Mouse (Mus musculus) urinary bladder, postnatal 14 days (tissue): ENCODE results near the gene Nup85.
A peak's percentile ranks its signal among the peaks of the same experiment; 100 is the strongest.

Experiments used
- DNase-seq: peaks from one replicate; pipeline ENCODE4 v3.0.0; 2021; ENCODE audit warnings: low spot score

The Nup85 gene

GRCm38 (mm10) chr11:115584376-115585073, 20.3 kb downstream of the Nup85 start:
- no peak for DNase-seq

- no peak for DNase-seq
These were observed 21.4 kb downstream of the Nup85 start for GRCm38 (mm10) chr11:115585573-115586100.

- no peak for DNase-seq
These were observed 22.2 kb downstream of the Nup85 start for GRCm38 (mm10) chr11:115586403-115586802.

GRCm38 (mm10) chr11:115587984-115588383, 23.8 kb downstream of the Nup85 start:
- DNase-seq: no peak

DNA sequence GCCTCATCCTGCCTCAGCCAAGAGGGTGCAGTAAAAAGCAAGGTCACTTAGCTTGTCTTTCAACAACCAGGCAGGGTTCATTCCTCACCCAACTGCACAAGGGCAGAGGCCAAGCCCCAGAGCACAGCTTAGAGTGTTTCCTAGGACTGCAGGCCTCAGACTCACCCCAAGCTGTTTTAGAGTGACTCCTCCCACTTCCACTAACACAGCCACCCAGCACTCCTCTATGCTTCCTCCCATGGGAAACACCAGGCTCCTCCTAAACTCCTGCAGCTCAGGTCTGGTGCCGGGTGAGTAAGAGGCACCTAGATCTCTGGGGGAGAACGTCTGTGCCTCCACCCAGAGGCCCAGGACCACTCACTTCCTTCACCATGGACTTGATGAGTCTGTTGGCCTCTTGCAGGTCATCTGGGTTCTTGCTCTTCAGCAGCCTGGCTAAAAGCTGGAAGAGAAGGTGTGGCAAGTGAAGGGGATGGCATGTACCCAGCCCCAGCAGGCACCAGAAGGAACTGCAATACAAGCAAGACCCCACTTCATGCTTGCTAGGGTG, 26.4 kb downstream of the Nup85 start:
- no peak for DNase-seq

DNA sequence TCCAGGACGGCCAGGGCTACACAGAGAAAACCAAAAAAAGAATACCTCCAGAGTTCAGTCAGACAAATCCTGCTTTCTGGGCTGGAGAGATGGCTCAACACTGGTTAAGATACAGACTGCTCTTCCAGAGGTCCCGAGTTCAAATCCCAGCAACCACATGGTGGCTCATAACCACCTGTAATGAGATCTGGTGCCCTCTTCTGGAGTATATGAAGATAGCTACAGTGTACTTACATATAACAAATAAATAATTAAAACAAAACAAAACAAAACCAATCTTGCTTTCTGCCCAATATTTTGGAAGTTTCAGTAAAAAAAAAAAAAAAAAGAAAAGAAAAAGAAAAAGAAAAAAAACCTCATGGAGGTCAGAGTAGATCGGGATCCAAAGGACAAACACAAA, 31.0 kb downstream of the Nup85 start:
- DNase-seq: no peak

- no peak for DNase-seq
These were observed 34.1 kb downstream of the Nup85 start for GRCm38 (mm10) chr11:115598309-115598708.

DNA sequence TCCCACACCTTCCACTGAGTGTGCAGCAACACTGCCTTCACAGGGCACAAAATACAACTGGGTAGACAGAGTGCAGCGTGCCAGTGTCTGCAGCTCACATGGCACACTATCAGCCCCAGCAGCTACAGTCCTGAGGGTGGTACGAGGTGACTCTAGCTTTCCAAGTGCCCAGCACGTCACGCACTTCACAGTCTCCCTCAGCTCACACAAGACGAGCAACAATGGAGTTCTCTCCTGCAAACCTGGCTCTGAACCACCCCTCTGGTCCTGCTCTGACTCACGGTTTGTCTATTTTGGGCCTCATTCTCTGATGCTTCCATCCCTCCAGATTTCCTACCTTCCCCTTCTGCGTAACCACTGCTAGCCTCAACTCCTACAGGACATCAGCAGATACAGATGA, 35.5 kb downstream of the Nup85 start:
- DNase-seq: no peak

- DNase-seq: no peak
These were observed 36.5 kb downstream of the Nup85 start for GRCm38 (mm10) chr11:115600743-115601142.

DNA sequence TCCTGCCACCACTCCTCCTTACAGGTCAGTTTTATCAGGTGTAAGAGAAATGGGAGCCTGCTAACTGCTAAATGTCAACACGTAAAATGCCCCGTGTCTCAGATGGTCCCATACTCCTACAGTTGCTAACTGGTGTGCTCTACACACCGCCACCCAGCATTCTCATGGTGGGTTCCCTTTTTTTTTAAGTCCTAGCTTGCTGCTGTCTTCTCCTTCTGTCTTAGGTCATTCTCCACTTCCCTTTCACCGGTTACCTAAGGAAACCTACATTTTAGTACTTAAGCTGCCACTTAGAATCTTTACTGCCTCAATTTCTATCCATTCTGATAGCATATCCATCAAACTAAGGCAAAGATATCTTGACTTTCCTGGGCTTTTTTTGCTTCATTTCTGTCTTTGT, 36.9 kb downstream of the Nup85 start:
- no peak for DNase-seq

DNA sequence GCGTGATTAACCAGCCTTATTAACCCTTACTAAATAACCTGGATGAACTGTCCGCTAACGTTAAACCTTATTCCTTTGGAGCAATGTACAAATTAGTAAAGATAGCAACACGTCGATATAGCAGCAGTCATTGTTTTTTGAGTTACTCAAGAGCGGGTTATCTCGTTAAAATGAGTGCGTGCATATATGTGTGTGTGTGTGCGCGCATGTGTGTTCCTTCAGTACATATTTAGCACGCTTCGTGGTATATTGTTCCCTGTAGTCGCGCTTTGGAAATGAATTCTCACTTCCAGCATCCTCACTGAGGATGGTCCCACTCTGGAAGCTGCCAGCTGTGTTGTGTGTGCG, 38.9 kb downstream of the Nup85 start:
- DNase-seq: no peak

DNA sequence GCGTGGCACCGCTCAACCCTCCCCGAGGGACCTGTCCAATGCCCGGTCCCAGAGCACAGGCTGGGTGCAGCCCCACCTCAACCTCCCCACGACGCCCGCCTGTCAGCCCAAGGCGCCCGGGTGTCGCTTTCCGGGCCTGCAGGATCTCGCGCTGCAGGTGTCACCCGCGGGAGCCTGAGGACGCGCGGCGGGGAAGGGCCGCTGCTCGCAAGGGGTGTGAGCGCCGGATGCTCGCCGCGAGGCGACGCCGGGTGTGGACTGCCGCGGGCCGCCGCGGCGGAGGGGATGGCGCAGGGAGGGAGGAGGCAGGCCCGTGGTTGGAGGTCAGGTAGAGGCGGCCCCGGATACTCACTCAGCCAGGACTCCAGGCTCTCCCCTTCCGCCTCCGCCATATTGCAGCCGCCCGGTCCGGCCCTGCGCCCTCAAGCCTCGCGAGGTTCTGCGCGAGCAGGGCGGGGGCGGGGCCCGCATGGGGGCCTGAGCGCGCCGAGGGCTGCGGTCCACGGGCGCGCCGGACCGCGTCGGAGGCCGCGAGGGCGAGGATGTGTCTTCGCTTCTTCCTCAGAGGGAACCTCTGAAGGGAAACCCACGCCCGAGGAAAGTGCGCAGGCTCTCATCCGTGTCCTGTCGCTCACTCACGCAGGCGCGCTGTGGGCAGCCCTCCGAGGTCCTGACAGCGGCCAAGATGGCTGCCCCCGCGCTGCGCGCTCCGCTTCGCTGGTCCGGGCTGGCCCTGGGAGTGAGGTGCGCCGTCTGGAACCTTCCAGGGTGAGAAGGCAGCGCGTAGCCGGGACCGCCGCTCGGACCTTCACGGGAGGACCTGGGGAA, 39.5 kb downstream of the Nup85 start, which contains the start of the genes Mrps7 and Gga3:
Gene Mrps7 (plus strand): TSS at position 450 of the 828 bp plus-strand sequence.
Gene Gga3 (minus strand): TSS at position 576 of the 828 bp plus-strand sequence.
- DNase-seq: peak; percentile 92

GRCm38 (mm10) chr11:115604304-115604696, 40.1 kb downstream of the Nup85 start:
- no peak for DNase-seq

- DNase-seq: no peak
These were observed 42.5 kb downstream of the Nup85 start for GRCm38 (mm10) chr11:115606733-115607132.

- DNase-seq: no peak
These were observed 44.5 kb downstream of the Nup85 start for GRCm38 (mm10) chr11:115608421-115609399.

DNA sequence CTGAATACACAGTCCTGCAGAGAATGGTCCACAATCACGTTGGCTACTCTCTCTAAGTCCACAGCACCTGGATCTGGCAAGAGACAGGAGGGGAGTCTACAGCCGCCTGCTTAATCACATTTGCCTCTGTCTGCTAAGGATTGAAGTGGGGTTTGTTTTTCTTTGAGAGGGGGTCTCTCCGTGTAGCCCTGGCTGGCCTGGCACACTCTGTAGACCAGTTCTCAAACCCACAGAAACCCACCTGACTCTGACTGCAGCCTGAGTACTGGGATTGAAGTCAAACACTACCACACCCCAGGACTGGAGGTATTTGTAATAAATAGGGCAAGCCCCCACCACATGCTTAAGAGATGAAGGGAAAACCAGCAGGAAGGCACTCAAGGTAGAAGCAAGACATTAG, 45.3 kb downstream of the Nup85 start:
- DNase-seq: no peak

GRCm38 (mm10) chr11:115611173-115611572, 46.9 kb downstream of the Nup85 start:
- no peak for DNase-seq

DNA sequence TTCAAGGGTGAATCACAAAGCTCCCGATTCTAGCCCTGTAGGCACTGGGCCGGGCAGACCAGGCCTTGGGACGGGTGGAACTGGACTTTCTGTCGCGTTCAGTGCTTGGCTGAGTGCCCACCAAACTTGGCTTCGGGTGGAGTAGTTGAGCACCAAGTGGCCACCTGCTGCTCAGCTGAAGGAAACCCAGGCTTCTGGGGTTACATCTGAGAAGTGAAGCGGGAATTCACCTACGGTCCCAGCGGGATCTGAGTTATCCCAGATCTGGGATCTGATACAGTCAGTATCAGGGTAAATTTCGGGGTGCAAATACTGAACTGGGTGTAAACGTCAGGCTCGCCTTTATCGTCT, 47.8 kb downstream of the Nup85 start:
- DNase-seq: peak; percentile 88

DNA sequence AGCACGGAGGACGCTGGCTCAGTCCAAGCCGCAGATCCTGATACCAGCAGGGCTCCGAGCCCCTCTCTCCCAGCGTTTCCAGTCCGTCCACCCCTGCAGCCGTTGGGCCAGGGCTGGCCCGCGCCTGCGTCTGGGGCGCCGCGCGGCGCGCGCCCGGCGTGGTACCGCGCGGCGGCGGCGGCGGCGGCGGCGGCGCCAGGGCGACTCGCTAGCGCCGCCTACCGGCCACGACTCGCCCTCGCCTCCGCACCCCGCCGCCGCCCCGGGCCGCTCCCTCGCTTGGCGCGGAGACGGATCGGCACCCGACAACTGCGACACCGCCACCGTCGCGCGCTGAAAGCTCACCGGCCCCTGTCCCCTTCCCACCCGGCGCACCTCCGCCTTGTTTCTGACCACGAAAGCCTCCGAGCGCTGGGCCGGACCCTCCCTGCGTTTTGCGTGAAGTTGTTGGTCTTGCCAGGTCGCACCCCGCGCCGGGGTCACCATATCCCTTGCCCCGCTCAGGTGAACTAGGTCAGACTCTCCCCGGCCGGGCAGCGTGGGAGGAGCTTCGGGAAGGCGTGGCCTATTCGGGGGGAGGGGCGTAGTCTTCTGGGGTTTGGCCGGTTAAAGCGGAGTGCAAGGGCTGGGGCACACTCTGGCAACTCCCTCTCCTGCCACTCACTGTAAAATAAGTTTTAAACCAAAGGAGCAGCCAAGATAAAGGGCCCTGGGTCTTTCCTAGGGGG, 48.3 kb downstream of the Nup85 start, which contains the start of gene Mif4gd:
Gene Mif4gd (minus strand): TSS at position 560 of the 728 bp plus-strand sequence.
- peak; percentile 94 for DNase-seq

DNA sequence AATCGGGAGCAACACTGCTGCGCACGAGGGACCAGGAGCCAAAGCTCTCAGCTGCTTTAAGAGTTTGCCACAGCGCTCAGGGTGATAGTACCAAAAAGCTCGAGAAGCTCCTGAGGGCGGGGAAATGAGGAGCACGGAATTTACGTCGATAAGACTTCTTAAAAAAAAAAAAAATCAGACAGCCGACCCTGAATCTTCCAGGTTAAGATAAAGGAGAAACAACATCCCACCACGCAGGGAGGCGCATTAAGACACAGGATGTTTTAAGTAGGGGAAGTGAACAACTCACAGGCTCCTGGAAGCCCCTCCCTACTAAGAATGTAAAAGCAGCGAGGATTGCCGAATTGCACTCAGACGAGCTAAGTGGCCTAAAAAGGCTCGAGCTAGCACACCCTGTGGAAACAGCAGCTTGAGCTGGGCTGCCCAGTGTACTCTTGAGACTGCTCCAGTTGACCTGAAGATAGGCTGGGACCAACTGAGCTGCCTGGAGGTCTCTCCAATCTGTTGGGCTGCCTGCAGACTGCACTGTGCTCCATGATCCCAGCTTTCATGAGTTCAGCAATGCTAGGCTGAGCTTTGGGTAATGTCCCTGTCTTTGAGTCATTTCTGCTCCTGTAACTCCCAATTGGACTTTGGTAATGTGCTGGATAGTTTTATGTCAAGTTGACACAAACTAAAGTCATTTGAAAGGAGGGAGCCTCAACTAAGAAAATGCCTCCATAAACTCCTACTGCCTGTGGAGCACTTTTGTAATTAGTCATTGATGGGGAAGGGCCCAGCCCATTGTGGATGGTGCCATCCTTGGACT, 49.1 kb downstream of the Nup85 start:
- DNase-seq: peak; percentile 17
